Mouse (Mus musculus) brain, embryonic 14.5 days (tissue): ENCODE measurements around the gene Gm20662. TPM values are rescaled to one million over a fixed set of nuclear protein-coding genes. Genes with fewer than 3 reads are reported as not detected.

Experiments used
- DNase-seq: peaks from one replicate; pipeline ENCODE4 v3.0.0-alpha.2; 2011; ENCODE audit warnings: low read depth
- CTCF ChIP-seq: fragments of 200-500 bp; IDR thresholded peaks from 2 replicates; pipeline ENCODE4 v1.5.1; 2012; ENCODE audit warnings: inconsistent platforms, mild to moderate bottlenecking, moderate library complexity, borderline replicate concordance; ENCODE audit not compliant: insufficient read depth, insufficient read length; ENCODE audit errors: extremely low read depth
- POLR2A ChIP-seq: fragments of 200-500 bp; IDR thresholded peaks from 2 replicates; pipeline ENCODE4 v1.6.1; 2012; ENCODE audit warnings: mild to moderate bottlenecking, inconsistent platforms, borderline replicate concordance; ENCODE audit not compliant: poor library complexity, insufficient read depth, insufficient read length, severe bottlenecking; ENCODE audit errors: extremely low read depth
- polyA plus RNA-seq: library from polyadenylated mRNA; depleted of rRNA; stranded (reverse); fragments of >200 nt; gene quantifications from 2 replicates; pipeline ENCODE4 v1.2.3, GENCODE M21; 2012

Gm20662 gene
- polyA plus RNA-seq, 1 experiment = 2.3 TPM

- TF ChIP-seq CTCF (no peak), POLR2A (no peak)
- DNase-seq = no peak
Observed at GRCm38 (mm10) chr9:108062142-108062541, 66.0 kb downstream of the Gm20662 start.

DNA sequence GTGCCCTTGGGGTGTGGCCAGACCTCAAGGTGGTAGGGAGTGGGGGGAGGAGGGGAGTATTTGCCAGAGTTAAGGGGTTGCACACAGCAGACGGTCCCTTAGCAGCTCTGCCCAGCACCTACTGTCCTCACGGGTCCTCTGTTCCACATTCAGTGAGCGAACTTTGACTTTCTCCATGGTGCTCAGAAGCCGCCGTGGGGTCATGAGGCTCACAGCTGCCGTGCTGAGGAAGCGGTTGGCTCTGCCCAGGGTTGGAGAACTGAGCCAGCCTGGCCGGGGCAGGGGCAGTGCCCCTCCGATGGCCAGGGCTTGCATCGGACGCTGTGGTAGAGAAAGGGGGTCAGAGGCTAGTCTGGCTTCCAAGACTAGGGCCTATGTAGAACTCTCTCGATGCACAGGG, 67.2 kb downstream of the Gm20662 start:
- no peak for DNase-seq
- no peak for TF ChIP-seq CTCF
- no peak for TF ChIP-seq POLR2A

GRCm38 (mm10) chr9:108065491-108066011, 69.4 kb downstream of the Gm20662 start:
- TF ChIP-seq CTCF (peak; percentile 75), POLR2A (no peak)

DNA sequence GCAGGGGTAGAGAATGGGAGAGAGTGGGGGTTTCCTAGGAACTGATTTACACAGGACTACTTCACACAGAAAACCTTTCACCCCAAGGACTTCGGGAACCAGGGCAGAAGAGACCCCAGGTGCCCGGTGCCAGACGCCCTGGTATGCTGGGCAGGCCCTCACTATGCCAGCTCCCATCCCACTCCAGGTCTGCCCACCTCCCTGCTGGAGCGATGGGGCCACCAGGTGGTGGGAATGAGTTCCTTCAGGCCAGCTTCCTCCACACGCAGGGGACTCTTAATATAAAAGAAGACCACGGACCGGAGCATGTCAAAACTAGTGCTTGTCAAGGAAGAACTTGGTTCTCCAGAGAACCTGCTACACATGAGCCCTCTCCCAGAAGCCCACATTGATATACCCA, 71.0 kb downstream of the Gm20662 start:
- DNase-seq = no peak
- TF ChIP-seq CTCF = no peak
- no peak for TF ChIP-seq POLR2A

More at GRCm38 (mm10) chr9:108065491-108066011, 69.4 kb downstream of the Gm20662 start:
- peak; percentile 55 for DNase-seq

GRCm38 (mm10) chr9:108067900-108068299, 71.8 kb downstream of the Gm20662 start:
- TF ChIP-seq POLR2A = no peak
- peak; percentile 89 for TF ChIP-seq CTCF

DNA sequence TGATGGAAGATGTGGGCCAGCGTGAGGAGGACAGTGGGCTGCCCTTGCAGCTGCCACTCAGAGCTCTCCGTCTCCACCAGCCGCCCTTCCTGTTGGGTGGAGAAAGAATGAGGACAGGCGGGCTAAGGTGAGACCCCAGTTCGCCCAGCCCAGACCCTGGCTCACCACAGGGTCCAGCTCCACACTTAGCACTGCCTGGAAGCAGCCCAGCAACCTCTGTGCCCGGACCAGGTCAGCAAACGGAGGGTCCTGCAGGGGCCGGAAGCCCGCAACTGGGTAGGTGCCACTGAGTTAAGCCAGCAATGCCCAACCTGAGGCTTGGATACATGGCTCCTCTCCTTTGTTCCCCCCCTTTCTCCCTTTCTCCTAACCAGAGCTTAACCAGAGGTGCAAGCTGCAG, 72.9 kb downstream of the Gm20662 start:
- TF ChIP-seq CTCF (no peak), POLR2A (no peak)

More at GRCm38 (mm10) chr9:108067900-108068299, 71.8 kb downstream of the Gm20662 start:
- peak; percentile 91 for DNase-seq

DNA sequence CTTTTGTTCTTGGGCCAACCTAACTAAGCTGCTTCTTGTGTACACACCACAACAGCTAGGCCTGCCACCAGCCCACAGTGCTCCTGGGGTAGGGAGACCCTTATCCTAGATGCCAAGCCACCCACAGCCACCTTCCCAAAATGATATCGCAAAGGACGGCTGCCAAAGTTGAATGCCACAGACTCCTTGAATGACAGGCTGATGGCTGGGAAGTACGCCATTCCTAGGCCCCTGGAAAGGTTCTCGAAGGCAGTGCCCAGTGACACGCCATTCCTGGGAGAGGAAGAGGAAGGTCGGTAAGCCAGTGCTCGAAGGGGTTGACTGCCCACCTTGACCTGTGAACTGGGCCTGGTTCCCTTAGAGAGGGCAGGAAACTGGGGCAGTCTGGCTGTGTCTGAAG, 73.4 kb downstream of the Gm20662 start:
- TF ChIP-seq CTCF (no peak), POLR2A (no peak)
- DNase-seq = no peak

More for the DNA sequence above, 72.9 kb downstream of the Gm20662 start:
- DNase-seq = no peak

DNA sequence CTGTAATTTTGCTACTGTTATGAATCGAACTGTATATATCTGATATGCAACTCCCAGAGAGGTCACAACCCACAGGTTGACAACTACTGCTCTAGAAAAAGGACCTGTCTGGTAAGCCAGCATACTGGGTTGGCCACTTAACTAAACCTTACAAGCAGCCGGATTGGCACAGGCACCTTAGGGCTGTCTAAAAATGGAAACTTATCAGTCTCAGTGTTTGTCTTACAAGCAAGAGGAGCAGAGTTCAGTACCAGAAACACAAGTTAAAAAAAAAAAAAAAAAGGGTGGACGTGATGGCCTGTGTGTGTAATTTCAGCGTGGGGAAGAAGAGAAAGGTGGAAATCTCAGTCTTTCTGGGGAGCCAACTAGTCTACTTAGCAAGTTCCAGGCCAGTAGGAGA, 75.7 kb downstream of the Gm20662 start:
- no peak for TF ChIP-seq CTCF
- TF ChIP-seq POLR2A = no peak
- DNase-seq = no peak

DNA sequence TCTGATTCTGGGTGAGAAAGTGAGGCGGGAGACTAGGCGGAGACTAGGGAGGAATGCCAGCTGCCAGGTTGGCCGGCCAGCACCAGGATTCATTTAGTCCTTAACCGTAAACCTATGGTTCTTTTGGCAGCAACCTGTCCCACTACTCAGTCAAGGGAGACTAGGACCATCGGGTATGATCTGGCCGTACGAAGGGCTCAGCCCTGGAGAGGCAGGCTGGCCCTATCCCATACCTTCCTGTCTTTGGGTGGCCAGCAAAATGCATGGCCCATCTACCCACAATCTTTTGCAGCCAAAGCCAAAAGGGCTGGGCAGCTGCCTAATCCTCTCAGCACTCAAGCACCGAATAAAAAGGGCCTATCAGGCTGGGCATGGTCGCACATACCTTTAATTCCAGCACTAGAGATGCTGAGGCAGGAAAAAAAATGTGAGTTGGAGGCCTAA, 76.4 kb downstream of the Gm20662 start:
- TF ChIP-seq CTCF (no peak), POLR2A (no peak)
- DNase-seq = peak; percentile 40

- DNase-seq = peak; percentile 21
- TF ChIP-seq CTCF (no peak), POLR2A (no peak)
Observed at GRCm38 (mm10) chr9:108073141-108073930, 77.2 kb downstream of the Gm20662 start.

- DNase-seq = no peak
- no peak for TF ChIP-seq POLR2A
- TF ChIP-seq CTCF = no peak
Observed at GRCm38 (mm10) chr9:108080168-108080567, 84.0 kb downstream of the Gm20662 start, which contains the start of gene Mst1. Gene Mst1, plus strand, starts transcription at chr9:108080436.
